Mouse (Mus musculus) cerebellum, postnatal 4 days (tissue): ENCODE measurements around the gene Mxd1.

ENCODE experiments used
- DNase-seq, 2 experiments: peaks; one replicate each; pipeline ENCODE4 v3.0.0; 2022; ENCODE audit warnings: low spot score in 2 of 2, mixed read lengths in 1 of 2

Gene Mxd1

DNA sequence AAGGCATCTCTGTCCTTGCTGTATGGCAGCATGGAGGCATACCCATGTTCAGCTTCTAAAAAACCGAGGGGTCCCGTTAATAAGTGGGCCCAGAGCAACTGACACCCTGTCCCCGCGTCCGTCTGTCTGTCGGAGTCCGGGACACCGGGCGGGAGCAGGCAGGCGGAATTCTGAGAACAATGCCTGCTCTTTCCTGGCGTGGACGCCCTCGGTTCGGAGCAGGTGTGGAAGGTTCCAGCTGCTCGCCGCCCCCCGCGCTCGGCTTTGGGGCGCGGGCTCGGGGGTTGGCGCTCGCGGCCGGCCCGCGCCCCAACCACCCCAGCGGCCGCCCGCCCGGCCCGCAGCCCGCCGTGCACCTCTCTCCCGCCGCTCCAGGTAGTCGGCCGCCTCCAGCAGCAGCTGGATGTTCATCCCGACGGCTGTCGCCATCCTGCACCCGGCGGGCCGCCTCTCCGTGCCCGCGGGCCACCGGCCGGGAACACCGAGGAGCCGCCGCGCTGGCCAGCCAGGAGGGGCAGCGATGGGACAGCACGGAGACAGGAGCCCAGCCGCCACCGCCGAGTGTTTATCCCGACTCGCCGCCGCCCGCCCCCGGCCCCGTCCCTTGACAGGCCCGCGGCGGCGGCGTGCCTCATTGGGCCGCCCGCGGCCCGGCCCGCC, at the start of gene Mxd1:
Gene Mxd1 (minus strand): TSS at position 582 of the 660 bp plus-strand sequence.
- no peak for DNase-seq

DNA sequence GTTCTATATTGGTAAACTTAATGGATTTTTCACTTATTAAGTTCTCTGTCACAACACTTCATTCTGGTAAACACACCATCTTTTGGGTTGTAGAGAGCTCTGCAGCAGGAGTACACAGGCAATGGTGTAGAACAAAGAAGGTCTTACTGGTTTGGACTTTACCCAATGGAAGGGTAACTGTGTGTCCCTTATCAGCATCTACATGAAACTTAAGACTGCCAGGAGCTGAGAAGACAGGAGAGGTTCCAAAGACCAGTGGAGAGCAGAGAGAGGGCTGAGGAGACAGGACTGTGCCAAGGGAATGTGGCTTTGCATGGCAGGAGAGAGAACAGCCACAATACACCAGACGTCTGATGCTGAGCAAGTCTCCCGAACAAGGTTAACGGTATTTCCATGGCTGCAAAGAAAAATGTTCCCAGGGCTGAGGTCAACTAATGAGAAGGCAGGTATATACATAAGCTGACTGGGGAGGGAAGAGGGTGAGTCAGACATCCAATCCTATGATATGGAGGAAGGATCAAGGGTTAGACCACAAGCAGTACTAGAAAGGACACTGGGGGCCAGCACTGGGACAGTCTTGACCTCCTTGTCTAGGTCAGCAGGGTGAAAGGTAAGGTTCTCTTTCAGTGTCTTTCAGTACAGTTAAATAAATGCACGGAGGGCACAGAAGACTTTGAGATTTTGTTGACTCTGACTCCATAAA, 39.3 kb upstream of the Mxd1 start:
- no peak for DNase-seq

DNA sequence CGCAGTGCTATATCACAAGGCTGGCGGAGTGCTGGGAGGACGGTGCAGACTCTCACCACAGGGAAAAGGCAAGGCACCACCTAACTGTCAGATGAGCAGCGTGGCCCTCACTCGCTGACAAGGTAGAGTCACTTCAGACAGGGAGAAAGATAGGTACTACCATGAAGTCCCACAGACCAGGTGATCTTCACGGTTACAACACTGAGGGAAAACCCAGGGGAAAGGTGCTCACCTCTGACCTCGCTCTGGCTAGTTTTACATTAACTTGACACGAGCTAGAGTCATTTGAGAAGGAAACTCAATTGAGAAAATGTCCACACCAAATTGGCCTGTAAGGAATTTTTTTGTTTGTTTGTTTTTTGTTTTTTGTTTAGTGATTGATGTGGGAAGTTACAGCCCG, 33.6 kb upstream of the Mxd1 start:
- DNase-seq = no peak

- no peak for DNase-seq
Measured at GRCm38 (mm10) chr6:86697903-86698302, 28.9 kb upstream of the Mxd1 start.

DNA sequence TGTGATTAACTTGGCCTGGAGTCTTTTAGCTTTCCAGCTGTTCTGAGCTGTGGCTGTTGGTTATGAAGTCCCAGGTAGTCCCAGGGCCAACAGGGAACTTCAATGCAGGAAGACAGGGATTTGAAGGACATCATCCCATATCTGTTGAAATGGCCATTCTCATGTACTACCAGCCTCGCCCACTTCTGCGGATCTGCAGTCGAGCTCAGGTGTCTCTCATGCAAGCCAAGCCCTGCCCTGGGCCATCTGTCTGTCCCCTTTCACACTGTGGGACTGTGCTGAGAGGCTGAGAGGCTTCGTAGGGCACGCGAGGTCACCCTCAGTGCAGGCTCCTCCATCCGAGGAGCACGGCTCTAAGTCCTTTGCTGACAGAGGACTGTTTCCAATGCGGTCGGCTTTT, 27.3 kb upstream of the Mxd1 start:
- DNase-seq = no peak

- DNase-seq = peak in 1 of 2 experiments; percentile 40
Measured at GRCm38 (mm10) chr6:86694465-86694864, 25.5 kb upstream of the Mxd1 start.

GRCm38 (mm10) chr6:86689671-86690070, 20.7 kb upstream of the Mxd1 start:
- DNase-seq = no peak

- DNase-seq = no peak
Measured at GRCm38 (mm10) chr6:86686971-86687370, 18.0 kb upstream of the Mxd1 start.

DNA sequence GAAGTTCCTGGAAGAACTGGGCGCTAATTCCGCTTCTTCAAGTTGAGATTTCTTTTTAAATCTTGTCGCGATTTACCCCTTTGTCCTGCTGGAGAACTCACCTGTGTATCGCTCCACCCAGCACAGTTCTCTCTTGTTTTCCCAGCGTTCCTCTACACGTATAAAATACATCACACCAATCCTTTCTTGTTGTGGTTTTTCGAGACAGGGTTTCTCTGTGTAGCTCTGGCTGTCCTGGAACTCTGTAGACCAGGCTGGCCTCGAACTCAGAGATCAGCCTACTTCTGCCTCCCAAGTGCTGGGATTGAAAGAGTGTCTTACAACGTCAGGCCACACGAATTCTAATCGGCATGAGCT, 15.7 kb upstream of the Mxd1 start:
- no peak for DNase-seq

- peak; percentile 83 to 92 for DNase-seq
Measured at GRCm38 (mm10) chr6:86683872-86684654, 15.1 kb upstream of the Mxd1 start, which contains the start of gene Snrnp27. TSS of gene Snrnp27 (minus strand) at chr6:86684522.

- DNase-seq = no peak
Measured at GRCm38 (mm10) chr6:86681289-86681688, 12.3 kb upstream of the Mxd1 start.

- DNase-seq = no peak
Measured at GRCm38 (mm10) chr6:86678341-86678740, 9.4 kb upstream of the Mxd1 start.

- peak in 1 of 2 experiments; percentile 52 for DNase-seq
Measured at GRCm38 (mm10) chr6:86670873-86671272, 1.9 kb upstream of the Mxd1 start.

DNA sequence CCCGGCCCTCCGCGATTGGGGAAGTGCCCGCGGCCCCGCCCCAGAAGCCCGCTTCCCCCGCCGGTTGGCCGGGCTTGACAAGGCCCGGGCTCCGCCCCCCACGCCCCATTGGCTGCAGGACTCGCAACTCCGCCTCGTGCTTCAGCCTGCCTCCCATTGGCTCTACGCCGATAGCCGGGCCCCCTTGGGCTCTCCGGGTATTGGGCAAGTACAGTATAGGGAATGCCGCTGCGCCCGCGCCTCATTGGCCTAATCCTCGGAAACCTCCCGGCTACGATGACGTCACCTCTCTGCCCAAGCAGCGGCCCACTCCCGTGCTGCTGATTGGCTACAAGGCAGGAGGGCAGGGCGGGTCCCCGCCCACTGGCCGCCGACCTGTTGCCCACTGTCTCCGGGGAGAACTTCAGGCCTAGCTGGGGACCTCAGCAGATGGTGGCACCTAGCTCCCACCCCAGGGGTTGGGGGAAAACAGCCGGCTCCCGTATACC, 323 bp upstream of the Mxd1 start:
- peak; percentile 99 to 100 for DNase-seq

- no peak for DNase-seq
Measured at GRCm38 (mm10) chr6:86667061-86667460, 1.9 kb downstream of the Mxd1 start.

GRCm38 (mm10) chr6:86665560-86666307, 3.2 kb downstream of the Mxd1 start:
- no peak for DNase-seq

DNA sequence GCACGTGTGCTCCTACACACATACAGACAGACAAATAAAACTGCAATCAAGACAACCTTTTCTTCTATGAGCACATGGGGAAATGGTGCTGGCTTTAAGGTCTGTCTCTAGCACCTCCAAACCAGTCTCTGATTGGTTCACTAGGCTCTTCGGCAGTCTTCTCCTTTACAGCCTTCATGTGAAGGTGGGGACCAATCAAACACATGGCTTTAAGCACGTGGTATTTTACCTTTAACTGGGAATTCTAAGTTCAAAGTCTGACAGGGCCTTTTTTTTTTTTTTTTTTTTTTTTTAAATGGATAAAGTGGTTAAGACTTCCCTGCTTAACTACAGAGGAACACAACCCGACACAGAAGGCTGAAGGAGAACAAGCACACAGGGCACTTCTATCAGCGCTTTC, 3.9 kb downstream of the Mxd1 start:
- DNase-seq = no peak

DNA sequence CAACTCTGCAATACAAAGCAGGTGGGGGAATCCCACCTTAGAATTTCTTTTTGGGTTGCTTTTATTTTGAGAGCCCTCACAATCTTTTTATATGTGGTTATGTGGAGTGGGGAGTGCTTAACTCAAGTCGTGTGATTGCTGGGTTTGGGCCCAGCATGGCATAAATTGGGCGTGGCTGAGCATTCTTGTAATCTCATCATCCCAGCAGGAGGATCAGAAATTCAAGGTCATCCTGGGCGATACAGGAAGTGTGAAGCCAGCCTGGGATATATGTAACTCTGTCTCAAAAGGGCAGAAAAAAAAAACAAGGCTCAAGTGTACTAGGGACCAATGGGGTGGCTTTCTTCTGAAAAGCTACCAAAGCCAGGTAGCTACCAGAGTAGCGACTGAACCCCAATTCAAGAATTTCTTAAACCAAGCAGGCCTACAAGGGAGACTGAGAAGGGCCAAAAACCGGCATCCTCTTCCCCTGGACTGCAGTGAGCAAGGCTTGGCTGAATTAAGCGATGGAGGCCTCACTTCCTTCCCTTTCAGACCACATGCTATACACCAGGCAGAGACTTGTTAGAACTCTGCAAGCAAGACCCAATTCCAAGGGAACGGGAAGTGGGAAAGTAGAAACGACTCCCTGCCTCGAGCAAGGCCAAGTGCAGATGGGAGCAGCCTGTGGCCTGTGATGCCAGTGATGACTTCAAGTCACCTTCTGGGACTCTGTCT, 8.6 kb downstream of the Mxd1 start:
- no peak for DNase-seq

DNA sequence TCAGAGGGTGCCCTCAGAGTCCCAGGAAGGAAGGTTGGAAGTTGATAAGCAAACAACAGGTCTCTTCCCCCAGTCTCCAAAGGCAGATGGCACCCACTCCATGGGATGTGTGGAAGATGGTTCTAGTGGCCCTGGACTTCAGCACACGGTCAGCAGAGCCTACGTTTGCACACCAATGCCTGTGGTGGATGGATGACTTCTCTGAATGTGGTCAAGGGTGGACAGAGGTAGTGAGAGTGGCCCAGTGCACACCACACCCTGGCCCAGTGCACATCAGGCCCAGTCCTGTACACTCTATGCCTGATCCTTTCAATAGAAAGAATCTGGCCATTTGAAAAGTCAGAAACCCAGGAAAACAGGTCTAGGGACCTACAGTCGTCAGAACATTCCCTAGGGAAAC, 10.5 kb downstream of the Mxd1 start:
- no peak for DNase-seq

- no peak for DNase-seq
Measured at GRCm38 (mm10) chr6:86654270-86654916, 14.6 kb downstream of the Mxd1 start.

- DNase-seq = no peak
Measured at GRCm38 (mm10) chr6:86653026-86653425, 15.9 kb downstream of the Mxd1 start.
